Mouse (Mus musculus) liver, embryonic 11.5 days (tissue): ENCODE results near the gene Zfp472. TPM values are rescaled to one million over a fixed set of nuclear protein-coding genes. Genes with fewer than 3 reads are reported as not detected.
"Not testable (repeated sequence)": the region's sequence is repeated elsewhere in the genome, so short reads cannot be mapped to it uniquely, and the experiment has no call there.

Experiments
- ATAC-seq: fragments of 200-750 bp; cut with Nextera tagmentation; replicated peaks from 2 replicates; pipeline ENCODE4 v1.8.0; 2017; ENCODE audit warnings: moderate number of reproducible peaks, mild to moderate bottlenecking, moderate TSS enrichment, moderate library complexity; ENCODE audit not compliant: low FRiP score
- DNase-seq: peaks from one replicate; pipeline ENCODE4 v3.0.0-alpha.2; 2017; ENCODE audit warnings: low spot score
- H3K27ac ChIP-seq: fragments of 300-500 bp; sonication (generic); 2 replicates; pipeline ENCODE4 v1.5.1; 2014; ENCODE audit warnings: mild to moderate bottlenecking, low read depth, low read length, control low read depth
- H3K27me3 ChIP-seq: fragments of 300-500 bp; sonication (generic); replicated peaks from 2 replicates; pipeline ENCODE4 v1.6.1; 2014; ENCODE audit warnings: low read length, mixed read lengths; ENCODE audit not compliant: control insufficient read depth, insufficient read depth
- H3K36me3 ChIP-seq: fragments of 300-500 bp; sonication (generic); 2 replicates; pipeline ENCODE4 v1.6.1; 2014; ENCODE audit warnings: mild to moderate bottlenecking, low read length, moderate library complexity, mixed read lengths; ENCODE audit not compliant: control insufficient read depth, insufficient read depth
- H3K4me1 ChIP-seq: fragments of 300-500 bp; sonication (generic); replicated peaks from 2 replicates; pipeline ENCODE4 v1.6.1; 2014; ENCODE audit warnings: low read length, mixed read lengths; ENCODE audit not compliant: control insufficient read depth, insufficient read depth
- H3K4me2 ChIP-seq: fragments of 300-500 bp; sonication (generic); 2 replicates; pipeline ENCODE4 v1.6.1; 2014; ENCODE audit warnings: mild to moderate bottlenecking, control low read depth, moderate library complexity
- H3K4me3 ChIP-seq: fragments of 300-500 bp; sonication (generic); 2 replicates; pipeline ENCODE4 v1.5.1; 2014; ENCODE audit warnings: low read depth, low read length, control low read depth
- H3K9ac ChIP-seq: fragments of 300-500 bp; sonication (generic); 2 replicates; pipeline ENCODE4 v1.6.1; 2014; ENCODE audit warnings: low read depth, low read length, control low read depth
- H3K9me3 ChIP-seq: fragments of 300-500 bp; sonication (generic); 2 replicates; pipeline ENCODE4 v1.6.1; 2016; ENCODE audit warnings: low read length, inconsistent platforms, mixed read lengths; ENCODE audit not compliant: control insufficient read depth
- WGBS: fragments of 180-500 bp; shearing (Covaris S2); extraction: QIAGEN DNeasy Blood & Tissue Kit; methylation state at CpG from one replicate; pipeline ENCODE4 v1.1.7; 2014; 5-methylcytosine and 5-hydroxymethylcytosine counted together
- polyA plus RNA-seq: library from polyadenylated mRNA; unstranded; fragments of >200 nt; fragmentation: Nextera tagmentation; extraction: Ambion mirVana; gene quantifications from 2 replicates; pipeline ENCODE4 v1.2.1, GENCODE M21; 2014

The Zfp472 gene
- polyA plus RNA-seq, 1 experiment from 2014 or later = 10.9 TPM

DNA sequence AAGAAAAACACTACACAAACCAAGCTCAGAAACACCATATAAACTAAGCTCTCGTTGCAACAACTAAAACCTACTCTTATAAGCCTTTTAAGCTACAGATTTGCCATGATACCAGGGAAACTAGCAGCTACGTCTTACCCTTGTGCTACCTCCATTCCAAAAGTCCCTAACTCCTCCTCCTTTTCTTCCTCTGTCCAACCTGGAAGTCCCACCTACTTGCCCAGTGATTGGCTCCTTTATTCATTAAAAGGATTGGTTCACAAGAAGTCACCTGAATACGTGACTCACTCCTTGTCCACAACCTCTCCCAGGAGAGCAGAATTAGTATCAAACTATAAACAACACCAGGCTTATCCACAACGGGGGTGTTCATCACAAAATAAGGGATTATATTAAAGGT lies 20.7 kb downstream of the Zfp472 start:
- Histone ChIP-seq H3K9me3 (no peaks in the 10 kb centered on the region), H3K36me3 (no peaks in the 10 kb centered on the region), H3K4me1 (no peaks in the 10 kb centered on the region), H3K4me2 (no peak overlapping the region), H3K27ac (no peak overlapping the region), H3K9ac (no peak overlapping the region), H3K27me3 (no peaks in the 10 kb centered on the region), H3K4me3 (no peak overlapping the region)
- DNase-seq = no peak
- 74% methylated on average over 4 of the region's 4 CpGs for whole genome bisulfite sequencing
- ATAC-seq = no peak

DNA sequence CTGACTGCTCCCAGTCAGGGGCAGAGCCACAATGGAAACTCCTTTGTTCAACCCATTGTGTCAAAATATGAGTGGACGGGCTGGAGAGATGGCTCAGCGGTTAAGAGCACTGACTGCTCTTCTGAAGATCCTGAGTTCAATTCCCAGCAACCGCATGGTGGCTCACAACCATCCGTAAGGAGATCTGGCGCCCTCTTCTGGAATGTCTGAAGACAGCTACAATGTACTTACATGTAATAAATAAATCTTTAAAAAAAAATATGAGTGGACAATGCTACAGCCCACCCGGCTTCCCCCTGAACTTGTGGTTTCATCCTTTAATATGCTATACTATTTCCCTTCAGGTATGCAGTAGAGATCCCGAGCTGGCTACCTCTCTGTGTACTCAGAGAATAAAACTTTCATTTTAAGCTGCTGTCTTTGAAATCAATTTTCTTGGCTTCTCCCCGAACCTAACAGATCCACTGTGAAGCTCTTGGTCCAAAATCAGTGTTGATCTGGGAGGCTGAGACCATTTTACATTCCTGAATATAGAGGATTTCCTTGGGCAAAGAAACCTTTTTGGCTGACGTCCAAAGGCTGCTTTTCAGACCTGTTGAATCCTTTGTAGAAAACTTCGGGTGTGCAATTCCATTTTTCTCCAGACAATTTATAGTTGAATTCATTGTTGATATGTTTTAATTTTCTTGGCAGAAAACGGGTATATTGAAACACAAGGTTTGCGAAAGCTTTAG lies 26.5 kb downstream of the Zfp472 start:
- DNase-seq (no peak), ATAC-seq (no peak)
- H3K4me3 ChIP-seq = peak overlapping the region; percentile 69
- 63% methylated on average over 12 of the region's 12 CpGs for WGBS
- H3K9ac ChIP-seq = no peak overlapping the region
- H3K4me2 ChIP-seq = peak overlapping the region; percentile 75
- no peaks in the 10 kb centered on the region for H3K9me3 ChIP-seq
- no peak overlapping the region for H3K27ac ChIP-seq
- H3K36me3 ChIP-seq = peaks cover 2% of the 10 kb centered on the region; the same call in 1 of the 2 replicates
- no peaks in the 10 kb centered on the region; the same call in 1 of the 2 replicates for H3K4me1 ChIP-seq
- no peaks in the 10 kb centered on the region for H3K27me3 ChIP-seq

DNA sequence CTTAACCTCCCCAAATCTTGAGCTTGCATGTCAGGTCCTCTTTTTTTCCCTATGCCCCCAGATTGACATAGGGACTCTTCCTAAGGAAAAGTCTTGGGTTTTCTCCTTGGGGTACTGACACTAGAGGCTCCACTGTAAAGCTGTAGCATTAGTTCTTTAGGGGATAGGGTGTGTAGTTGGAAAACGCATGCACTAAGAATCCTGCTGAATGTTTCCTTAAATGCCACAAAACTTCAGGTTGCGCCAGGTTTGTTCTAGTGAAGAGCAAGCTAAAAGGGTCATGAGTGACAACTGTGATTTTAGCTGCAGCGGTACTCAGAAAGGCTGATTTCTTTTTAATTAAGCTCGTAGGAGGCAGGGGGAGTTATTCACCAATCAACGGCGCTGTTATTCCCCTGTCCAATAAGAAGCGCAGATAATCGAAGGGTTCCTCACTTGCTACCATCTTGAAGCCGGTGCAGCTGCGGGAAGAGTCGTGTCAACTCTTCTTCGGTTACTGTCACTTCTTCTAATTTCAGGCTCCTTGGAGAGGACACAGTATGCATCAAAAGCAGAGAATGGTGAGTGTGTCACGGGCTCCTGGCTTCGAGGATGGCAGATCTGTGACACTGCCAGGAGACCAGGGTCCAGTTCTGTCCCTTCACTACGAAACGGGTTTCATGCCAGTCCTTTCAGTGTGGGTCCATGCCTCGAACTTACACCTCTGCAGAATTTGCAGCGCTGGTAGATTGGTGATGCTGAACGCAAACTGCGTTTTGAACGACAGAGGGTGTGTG lies 27.3 kb downstream of the Zfp472 start, which contains the start of gene Zfp952:
Gene Zfp952 (plus strand): TSS at position 431 of the 776 bp plus-strand sequence.
- no peaks in the 10 kb centered on the region for H3K27me3 ChIP-seq
- H3K4me2 ChIP-seq = peak within 1 kb of the TSS; percentile 75
- peak; percentile 75 for DNase-seq
- H3K4me1 ChIP-seq = no peaks in the 10 kb centered on the region; the same call in 1 of the 2 replicates
- H3K4me3 ChIP-seq = peak within 1 kb of the TSS; percentile 69
- peak; percentile 93 for ATAC-seq
- no peaks in the 10 kb centered on the region for H3K9me3 ChIP-seq
- H3K9ac ChIP-seq = peak within 1 kb of the TSS; percentile 69
- peaks cover 2% of the 10 kb centered on the region; the same call in 1 of the 2 replicates for H3K36me3 ChIP-seq
- no peak within 1 kb of the TSS for H3K27ac ChIP-seq
- 1% methylated on average over 21 of the region's 21 CpGs for WGBS

DNA sequence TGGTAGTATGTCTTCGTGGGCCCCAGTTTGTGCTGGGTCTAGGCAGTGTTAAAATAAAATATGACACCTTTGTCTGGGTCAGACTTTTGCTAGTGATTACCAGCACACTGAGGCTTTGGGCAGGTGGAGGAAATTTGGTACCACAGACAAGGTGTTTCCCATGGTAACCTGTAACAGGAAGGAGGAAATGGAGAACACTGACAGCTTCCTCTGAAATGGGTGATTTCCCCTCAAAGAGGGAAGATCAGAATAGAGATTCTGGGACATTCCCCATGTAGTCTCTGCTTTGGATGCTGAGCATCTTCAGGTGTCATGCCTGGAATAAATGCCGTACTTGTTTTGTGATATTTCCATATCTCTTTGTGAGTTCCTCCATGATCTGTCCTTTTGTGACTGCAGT lies 32.9 kb downstream of the Zfp472 start:
- H3K4me3 ChIP-seq = no peak overlapping the region
- H3K27ac ChIP-seq = no peak overlapping the region
- no peaks in the 10 kb centered on the region for H3K27me3 ChIP-seq
- no peak overlapping the region for H3K4me2 ChIP-seq
- ATAC-seq = no peak
- peaks cover 7% of the 10 kb centered on the region for H3K9me3 ChIP-seq
- 87% methylated on average over 2 of the region's 2 CpGs for WGBS
- no peaks in the 10 kb centered on the region; the same call in 1 of the 2 replicates for H3K4me1 ChIP-seq
- DNase-seq = no peak
- H3K9ac ChIP-seq = no peak overlapping the region
- peaks cover 17% of the 10 kb centered on the region for H3K36me3 ChIP-seq

DNA sequence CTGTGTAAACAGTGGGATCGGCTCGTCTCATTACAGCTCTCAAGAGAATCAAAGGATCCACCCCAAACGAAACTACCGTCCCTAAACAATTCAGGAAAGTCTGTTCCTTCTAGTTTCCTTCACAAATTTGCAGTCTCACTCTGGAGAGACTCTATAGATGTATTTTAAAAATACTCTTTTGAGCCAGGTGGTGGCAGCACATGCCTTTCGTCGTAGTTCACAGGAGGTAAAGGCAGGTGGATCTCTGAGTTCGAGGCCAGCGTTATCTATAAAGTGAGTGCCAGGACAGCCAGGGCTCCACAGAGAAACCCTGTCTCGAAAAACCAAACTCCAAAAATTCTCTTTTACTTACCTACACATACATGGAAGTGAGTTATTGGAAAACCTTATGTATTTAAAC lies 42.7 kb downstream of the Zfp472 start:
- Histone ChIP-seq H3K4me3 (no peak overlapping the region), H3K9me3 (peaks cover 9% of the 10 kb centered on the region), H3K4me2 (no peak overlapping the region), H3K4me1 (no peaks in the 10 kb centered on the region), H3K27ac (no peak overlapping the region), H3K36me3 (peaks cover 14% of the 10 kb centered on the region), H3K9ac (no peak overlapping the region), H3K27me3 (no peaks in the 10 kb centered on the region)
- 46% methylated on average over 9 of the region's 9 CpGs for WGBS
- DNase-seq (no peak), ATAC-seq (no peak)

DNA sequence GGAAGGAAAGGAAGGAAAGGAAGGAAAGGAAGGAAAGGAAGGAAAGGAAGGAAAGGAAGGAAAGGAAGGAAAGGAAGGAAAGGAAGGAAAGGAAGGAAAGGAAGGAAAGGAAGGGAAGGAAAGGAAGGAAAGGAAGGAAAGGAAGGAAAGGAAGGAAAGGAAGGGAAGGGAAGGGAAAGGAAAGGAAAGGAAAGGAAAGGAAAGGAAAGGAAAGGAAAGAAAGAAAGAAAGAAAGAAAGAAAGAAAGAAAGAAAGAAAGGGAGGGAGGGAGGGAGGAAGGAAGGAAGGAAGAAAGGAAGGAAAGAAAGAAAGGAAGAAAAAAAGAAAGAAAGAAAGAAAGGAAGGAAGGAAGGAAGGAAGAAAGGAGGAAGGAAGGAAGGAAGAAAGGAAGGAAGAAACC lies 54.8 kb downstream of the Zfp472 start:
- H3K36me3 ChIP-seq = peaks cover 43% of the 10 kb centered on the region
- not testable (repeated sequence) for H3K4me1 ChIP-seq, H3K27ac ChIP-seq, H3K9ac ChIP-seq, DNase-seq, H3K4me3 ChIP-seq, H3K27me3 ChIP-seq, ATAC-seq, H3K4me2 ChIP-seq
- peaks cover 35% of the 10 kb centered on the region for H3K9me3 ChIP-seq

Other genes with a start within 250 kb of the Zfp472 start
- gene Zfp871, start 177.5 kb upstream of the Zfp472 start, polyA plus RNA-seq = 24.7 and 25.3 TPM in 2 replicates
- 1.3 and 1.6 TPM in 2 replicates for gene Zfp811, start 155.9 kb upstream of the Zfp472 start, polyA plus RNA-seq
- gene Zfp799, start 135.6 kb upstream of the Zfp472 start, polyA plus RNA-seq = 6.0 and 6.7 TPM in 2 replicates
- 2.6 and 4.8 TPM in 2 replicates for gene Zfp870, start 74.2 kb upstream of the Zfp472 start, polyA plus RNA-seq
- gene Cyp4f14, start 48.5 kb upstream of the Zfp472 start, polyA plus RNA-seq = not detected in 2 replicates
- 7.2 and 8.1 TPM in 2 replicates for gene Cyp4f13, start 18.4 kb upstream of the Zfp472 start, polyA plus RNA-seq
- 7.1 and 7.7 TPM in 2 replicates for gene Zfp952, start 27.3 kb downstream of the Zfp472 start, polyA plus RNA-seq
- gene Zfp763, start 67.6 kb downstream of the Zfp472 start, polyA plus RNA-seq = 8.1 and 8.7 TPM in 2 replicates
- not detected in 2 replicates for gene 4921501E09Rik, start 102.2 kb downstream of the Zfp472 start, polyA plus RNA-seq
- gene Zfp563, start 123.5 kb downstream of the Zfp472 start, polyA plus RNA-seq = 2.8 and 3.1 TPM in 2 replicates
- gene Morc2b, start 173.9 kb downstream of the Zfp472 start, polyA plus RNA-seq = not detected in 2 replicates
- gene Olfr55, start 202.6 kb downstream of the Zfp472 start, polyA plus RNA-seq = not detected in 2 replicates
- gene Olfr239, start 225.5 kb downstream of the Zfp472 start, polyA plus RNA-seq = not detected in 2 replicates